Mouse (Mus musculus) left cerebral cortex, adult 11 months (tissue): ENCODE measurements around the gene Lamp2.
"Not testable (repeated sequence)": the region's sequence is repeated elsewhere in the genome, so short reads cannot be mapped to it uniquely, and the experiment has no call there.

Experiments used
- DNase-seq: peaks from one replicate; pipeline ENCODE4 v3.0.0; 2022; ENCODE audit warnings: low spot score

Gene Lamp2

DNA sequence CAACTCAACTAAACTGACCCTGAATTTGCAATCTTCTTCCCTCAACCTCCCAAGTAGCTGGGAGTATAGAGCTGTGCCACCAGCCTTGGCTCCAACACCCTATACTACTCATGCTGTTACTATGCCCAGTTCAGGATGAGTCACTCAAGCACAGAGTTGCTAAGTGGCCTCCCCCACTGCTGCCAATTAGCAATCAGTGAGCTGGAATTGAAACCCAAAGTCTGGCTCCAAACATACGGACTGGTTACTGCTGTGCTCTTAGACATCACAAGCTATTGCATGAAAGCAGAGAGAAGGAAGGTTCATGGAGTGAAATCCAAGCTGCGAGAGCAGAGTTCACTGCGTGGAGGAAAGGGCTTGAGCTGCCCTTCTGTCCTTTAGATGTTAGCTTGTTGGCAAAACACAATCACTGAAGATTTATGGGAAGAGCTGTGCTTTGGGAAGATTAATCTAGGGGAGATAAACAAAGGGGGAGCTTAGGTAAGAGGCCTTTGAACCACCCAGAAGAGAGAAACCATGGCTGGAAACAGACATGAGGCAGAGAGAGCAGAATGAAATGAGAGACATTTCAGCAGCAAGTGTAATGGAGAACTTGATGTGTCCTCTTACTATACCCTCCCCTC lies 27.3 kb downstream of the Lamp2 start:
- DNase-seq = no peak

- DNase-seq = no peak
These were observed 30.2 kb downstream of the Lamp2 start for GRCm38 (mm10) chrX:38426043-38426442.

GRCm38 (mm10) chrX:38423096-38423495 lies 33.2 kb downstream of the Lamp2 start:
- DNase-seq = no peak

- DNase-seq = no peak
These were observed 33.9 kb downstream of the Lamp2 start for GRCm38 (mm10) chrX:38422396-38422795.

DNA sequence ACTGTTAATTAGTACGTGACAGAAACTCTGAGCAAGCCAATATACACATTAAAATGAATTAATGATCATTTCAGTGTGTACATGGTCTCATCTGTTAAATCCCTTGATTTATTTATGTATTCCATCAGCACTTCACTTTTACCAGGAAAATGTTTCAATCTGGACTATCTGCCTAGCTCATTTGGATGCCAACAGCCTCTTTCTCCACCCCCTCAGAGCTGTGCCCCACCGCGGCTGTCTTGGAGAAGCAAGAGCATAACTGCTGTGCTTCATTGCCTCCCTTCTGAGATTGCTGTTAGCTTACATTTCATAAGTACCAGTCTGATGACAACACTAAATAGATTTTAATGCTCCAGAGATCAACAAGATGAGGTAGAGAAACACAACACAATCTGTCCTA lies 52.4 kb downstream of the Lamp2 start:
- no peak for DNase-seq

GRCm38 (mm10) chrX:38402981-38403380 lies 53.3 kb downstream of the Lamp2 start:
- no peak for DNase-seq

GRCm38 (mm10) chrX:38402004-38402403 lies 54.2 kb downstream of the Lamp2 start:
- DNase-seq = no peak

DNA sequence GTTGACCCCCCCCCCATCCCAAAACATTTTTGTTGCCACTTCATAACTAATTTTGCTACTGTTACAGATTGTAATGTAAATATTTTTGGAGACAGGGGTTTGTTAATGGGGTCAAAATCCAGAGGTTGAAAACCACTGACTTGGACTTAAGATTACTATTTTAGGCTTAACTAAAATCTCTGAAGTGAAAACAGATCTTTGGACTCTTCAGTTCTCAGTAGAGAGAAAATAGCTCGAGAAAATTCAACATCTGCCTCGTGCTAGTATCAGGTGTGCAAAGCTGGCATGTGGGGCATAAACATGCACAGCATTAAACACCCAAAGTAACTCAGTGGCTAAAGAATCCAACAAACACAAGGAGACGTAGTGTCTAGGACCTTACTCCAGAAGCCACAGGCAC lies 55.6 kb downstream of the Lamp2 start:
- no peak for DNase-seq

DNA sequence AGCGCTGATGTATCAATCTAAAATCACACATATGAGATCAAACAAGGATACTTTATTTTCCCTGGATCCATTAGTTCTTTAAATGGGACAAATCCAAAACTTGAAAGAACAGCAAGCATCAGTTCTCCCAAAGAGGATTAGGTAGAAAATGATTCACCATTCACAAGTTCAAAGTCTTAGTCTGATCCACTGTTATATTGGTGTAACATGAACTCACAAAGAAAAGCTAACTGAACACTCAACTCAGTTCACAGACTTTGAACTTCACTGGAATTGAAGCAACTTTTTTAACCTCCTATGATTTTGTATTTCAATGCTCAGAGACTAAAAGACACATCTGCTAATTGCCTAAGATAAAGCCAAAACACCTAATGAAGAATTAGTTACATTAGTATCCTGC lies 56.6 kb downstream of the Lamp2 start:
- DNase-seq = no peak

DNA sequence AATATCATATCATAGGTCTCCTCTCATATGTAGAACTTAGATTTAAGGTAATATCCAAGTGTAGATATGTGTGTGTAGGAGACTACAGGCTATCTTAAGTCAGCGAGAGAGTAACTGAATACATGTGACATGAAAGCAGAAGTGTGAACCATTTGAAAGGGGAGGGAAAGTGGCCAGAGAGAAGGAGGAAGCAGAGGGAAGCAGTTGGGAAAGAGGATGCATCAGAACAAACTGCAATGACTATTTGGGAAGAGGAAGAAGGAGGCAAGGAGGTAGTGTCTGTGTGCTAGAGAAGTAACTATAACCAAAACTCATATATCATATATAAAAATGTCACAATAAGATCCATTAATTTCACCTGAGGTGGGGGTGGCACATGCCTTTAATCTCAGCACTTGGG lies 83.1 kb downstream of the Lamp2 start:
- DNase-seq = not testable (repeated sequence)

- not testable (repeated sequence) for DNase-seq
These were observed 91.6 kb downstream of the Lamp2 start for GRCm38 (mm10) chrX:38364621-38365020.

DNA sequence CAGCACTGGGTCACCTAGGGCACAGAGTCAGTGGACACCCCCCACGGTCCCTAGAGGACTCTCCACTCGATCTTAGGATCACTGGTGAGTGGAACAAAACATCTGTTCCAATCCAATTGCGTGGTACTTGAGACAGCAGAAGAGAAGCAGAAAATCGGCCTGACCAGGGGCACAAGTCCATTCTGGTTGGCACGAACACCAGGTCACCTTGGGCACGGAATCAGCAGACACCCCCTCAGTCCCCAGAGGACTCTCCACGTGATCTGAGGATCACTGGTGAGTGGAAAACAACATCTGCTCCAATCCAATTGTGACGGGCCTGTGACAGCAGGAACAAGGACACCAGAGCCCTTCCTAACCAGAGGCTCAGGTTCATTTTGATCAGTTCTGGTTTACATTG lies 94.2 kb downstream of the Lamp2 start:
- DNase-seq = no peak
